Mouse (Mus musculus) G1E-ER4 (cell line): Measurements from ENCODE around the gene Syt7. TPM values are rescaled to one million over a fixed set of nuclear protein-coding genes. Genes with fewer than 3 reads are reported as not detected.

Experiments used
- GATA1 ChIP-seq: IDR thresholded peaks from one replicate; pipeline ENCODE4 v1.8.0; 2012; ENCODE audit warnings: low read length, inconsistent platforms
- polyA plus RNA-seq: library from polyadenylated mRNA; stranded (reverse); fragments of >175 nt; gene quantifications from 2 replicates; pipeline ENCODE4 v1.2.3, GENCODE M21; 2012

Gene Syt7
- polyA plus RNA-seq, 1 experiment, result not detected

DNA sequence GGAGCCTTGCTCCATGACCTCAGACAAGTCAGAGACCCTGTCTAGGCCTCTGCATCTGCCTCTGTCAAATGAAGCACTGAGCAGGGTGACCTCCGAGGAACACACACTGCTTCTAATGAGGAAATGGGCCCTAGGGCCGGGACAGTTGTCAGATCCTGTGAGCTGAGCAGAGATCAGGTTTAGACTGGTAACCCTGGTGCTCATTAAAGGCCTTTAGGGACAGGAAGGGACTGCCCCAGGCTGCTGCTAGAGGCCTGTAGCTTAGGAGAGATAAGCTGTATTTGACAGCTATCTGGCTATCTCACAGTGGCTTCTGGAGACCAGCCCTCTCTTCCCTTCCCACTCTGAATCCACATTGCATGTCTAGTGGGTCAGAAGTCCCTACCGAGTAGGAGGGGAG, 42.5 kb downstream of the Syt7 start:
- no peak for TF ChIP-seq GATA1

DNA sequence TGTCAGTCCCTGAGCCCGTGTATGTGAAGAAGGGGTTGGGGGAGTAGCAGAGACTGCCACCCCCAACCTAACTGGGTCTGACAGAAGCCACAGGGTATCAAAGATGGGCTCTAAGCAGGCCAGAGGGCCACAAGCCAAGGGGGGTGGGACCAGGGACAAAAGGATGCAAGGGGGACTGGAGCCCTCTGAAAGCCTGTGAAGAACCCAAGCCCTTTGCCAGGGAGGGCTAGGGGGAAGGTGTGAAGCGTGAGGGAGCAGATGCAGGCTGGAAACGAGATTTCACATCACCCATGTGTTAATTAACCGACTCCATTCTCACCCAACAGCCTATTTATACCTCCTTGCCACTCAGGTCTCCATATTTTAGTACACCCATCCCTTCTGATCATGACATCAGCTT, 43.0 kb downstream of the Syt7 start:
- no peak for TF ChIP-seq GATA1

DNA sequence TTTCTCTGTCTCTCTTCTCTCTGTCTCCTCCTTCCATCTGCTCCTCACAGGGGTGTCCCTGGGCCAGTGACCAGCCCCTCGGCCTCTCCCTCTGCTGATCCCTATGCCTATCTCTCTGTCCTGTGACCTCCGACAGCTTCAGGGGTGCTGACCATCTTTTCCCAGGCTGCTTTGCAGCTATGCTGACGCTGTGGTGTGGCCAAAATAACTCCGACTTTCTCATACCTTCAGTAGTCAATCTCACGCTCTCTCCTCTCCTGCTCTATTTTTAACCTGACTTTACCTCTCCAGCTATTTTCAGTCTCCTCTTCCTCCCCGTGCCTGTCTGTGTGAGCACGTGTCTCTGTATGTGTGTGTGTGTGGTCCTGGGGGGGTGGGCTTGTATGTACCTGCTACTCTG, 44.3 kb downstream of the Syt7 start:
- no peak for TF ChIP-seq GATA1

DNA sequence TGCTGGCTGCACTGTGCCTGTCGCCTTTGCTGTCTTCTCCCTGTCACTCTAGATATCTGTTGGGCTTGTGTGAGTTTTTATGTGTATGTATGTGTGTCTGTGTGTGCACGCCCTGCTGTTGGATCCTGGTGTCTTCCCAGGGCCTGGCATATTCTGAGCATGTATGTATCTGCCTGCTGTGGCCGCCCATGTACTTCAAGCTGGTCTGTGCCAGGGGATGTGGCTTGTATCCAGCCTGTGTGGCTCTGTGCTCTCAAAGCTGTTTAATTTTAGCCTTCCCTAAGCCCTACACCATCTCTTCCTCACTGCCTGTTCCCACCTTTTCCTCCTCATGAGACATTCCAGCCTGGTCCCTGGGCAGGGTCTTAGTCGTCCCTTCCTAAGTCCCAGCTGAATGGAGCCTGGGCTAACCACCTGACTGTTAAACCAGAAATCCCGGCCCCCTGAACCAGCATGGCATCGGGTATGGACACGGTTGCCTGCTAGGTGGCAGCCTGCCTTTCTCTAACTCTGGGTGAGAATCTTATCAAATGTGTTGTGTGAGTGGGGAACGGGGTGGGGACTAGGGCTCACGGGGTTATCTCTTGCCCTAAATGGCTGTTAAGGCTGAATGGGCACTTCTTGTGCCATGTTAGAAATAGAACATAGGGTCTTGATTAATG, 45.1 kb downstream of the Syt7 start:
- no peak for TF ChIP-seq GATA1

DNA sequence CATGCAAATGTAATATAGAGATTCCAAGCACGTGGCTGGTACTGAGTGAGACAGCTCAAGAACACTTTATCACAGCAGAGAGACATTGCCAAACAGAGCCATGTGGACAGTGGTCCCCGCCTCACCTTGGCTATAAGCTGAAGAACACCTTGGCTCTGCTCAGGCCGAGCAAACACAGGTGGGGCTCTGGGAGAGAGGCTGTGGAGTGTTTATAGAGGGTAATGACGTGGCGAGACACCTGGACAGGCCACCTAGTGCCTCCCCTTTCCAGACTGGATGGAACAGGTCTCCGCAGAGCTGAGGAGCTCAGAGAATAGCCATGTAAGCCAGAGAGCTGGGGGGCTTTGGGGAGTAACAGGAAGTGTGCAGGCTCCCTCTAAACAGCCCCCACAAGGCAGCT, 46.0 kb downstream of the Syt7 start:
- no peak for TF ChIP-seq GATA1

DNA sequence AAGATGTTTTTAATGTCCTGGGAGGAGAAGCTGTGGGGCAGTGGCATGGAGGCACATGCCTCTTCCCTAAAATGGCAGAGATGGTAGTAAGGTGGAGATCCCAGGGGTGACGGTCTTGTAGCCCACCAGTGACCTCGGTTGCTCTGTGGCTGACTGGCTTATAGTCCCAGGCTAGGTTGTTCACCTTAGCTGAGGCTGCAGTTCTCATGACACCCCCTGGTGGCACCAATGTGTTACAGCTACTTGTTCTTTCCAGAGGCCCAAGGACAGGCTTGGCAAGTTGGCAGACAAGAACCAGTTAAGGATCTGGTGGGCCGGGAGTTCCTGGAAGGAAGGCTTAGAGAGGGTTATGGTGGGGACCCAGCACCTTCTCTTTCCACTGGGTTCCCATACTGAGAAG, 47.0 kb downstream of the Syt7 start:
- TF ChIP-seq GATA1, result no peak

DNA sequence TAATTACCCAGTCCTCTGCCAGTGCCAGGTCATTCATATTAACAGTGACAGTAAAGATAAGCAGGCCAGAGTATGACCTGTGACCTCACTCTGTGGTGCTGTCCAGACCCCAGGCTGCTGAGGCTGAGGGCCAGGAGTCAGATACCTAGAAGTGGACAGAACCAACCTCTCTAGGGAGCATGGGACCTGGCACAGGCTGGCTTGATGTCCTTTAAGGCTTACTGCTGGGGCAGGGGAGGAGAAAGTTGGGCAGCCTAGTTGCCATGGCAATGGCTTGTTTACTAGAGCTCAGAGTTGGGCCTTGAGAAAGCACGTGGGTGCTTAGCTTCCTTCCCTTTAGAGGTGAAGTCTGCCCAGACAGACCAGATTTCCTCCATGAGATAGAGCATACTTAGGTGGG, 47.8 kb downstream of the Syt7 start:
- no peak for TF ChIP-seq GATA1

DNA sequence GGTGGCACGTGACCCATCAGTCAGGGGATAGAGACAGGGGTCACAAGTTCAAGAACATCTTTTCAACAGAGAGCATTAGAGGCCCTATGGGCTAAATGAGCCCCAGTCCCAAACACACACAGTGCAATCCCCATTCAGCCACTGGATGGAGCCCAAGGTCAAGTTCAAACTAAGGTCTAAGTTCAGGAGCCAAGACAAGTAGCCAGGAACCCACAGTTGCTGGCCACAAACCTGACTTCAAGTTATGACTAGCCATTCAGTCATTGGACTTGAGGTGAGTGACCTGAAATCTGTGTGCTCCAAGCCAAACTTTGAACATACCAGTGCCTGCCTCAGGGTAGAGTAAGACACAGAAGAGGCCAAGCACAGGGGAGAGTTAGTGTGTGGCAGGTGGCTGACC, 48.6 kb downstream of the Syt7 start:
- TF ChIP-seq GATA1, result no peak

DNA sequence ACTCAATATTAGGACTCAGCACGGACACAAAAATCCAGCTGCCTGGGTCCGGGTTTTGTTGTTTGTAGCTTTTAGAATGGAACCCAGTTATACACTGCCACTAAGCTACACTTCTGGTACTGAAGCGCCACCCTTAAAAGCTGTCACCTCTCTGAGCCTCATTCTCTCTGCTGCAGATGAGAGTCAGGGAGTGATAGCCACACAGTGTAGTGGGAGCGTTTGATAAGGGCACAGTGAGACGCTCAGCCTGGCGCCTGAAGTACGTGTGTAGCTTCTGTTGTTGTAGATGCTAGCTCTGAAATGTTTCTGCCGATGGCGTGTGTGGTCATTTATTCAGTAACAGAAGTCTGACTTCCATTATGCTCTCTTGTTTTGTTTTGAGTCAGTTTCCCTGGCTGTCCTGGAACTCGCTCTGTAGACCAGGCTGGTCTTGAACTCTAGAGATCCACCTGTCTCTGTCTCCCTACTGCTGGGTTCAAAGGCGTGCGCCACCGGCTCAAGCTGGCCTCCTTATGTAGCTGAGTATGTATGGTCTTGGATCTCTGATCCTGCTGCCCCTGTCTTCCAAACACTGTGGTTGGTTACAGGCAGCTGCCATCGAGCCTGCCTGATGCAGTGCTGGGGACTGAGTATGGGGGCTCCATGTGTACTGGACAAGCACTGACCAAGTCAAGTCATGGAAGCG, 55.9 kb downstream of the Syt7 start:
- no peak for TF ChIP-seq GATA1

DNA sequence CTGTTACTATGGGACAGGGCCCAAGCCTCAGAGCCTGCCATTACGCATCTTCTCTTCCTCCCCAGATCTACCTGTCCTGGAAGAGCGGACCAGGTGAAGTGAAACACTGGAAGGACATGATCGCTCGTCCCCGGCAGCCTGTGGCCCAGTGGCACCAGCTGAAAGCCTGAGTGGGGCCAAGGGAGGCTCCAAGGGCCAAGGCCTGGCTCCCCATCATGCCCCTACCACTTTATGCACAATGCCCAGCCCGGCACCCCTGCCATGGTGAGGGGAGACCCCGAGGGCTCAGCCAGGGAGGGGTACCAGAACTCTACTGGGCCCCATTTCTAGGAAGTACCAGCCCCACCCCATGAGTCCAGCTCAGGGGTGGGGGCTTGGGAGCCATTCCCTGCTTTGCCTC, 59.4 kb downstream of the Syt7 start:
- no peak for TF ChIP-seq GATA1

DNA sequence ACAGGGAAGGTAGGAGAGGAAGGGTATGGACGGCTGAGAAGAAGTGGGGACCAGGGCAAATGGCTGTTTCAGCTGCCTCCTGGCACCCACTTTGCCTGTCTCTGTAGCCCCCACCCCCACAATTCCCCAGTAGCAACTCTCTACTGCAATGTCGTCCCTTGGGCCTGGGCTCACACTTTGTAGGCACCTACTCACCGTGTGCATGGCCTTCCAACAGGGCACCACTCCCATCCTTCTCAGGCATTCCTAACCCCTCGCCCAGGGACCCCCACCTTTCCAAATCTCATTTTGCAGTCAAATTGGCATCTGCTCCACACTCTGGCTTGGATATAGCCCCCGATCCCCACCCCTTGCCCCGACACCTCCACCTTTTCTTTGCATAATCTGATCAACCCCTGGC, 60.3 kb downstream of the Syt7 start:
- no peak for TF ChIP-seq GATA1

DNA sequence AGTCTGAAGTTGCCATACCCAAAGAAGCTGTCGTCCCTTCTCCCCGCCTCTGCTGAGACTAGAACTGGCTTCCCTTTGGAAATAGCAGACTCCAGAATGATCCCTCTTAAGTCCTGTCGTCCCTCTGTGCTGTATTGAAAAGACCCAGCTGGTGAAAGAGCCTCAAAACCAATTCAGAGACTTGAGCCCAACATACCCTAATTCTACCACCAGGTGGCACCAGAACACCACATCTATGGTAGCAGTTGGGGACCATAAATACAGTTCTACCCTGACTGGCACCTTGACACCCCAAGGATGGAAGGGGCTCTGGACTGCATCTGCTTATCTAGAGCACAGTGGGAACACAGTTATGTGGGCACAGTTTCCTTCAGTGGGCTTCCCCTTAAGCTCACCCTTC, 60.8 kb downstream of the Syt7 start:
- no peak for TF ChIP-seq GATA1

DNA sequence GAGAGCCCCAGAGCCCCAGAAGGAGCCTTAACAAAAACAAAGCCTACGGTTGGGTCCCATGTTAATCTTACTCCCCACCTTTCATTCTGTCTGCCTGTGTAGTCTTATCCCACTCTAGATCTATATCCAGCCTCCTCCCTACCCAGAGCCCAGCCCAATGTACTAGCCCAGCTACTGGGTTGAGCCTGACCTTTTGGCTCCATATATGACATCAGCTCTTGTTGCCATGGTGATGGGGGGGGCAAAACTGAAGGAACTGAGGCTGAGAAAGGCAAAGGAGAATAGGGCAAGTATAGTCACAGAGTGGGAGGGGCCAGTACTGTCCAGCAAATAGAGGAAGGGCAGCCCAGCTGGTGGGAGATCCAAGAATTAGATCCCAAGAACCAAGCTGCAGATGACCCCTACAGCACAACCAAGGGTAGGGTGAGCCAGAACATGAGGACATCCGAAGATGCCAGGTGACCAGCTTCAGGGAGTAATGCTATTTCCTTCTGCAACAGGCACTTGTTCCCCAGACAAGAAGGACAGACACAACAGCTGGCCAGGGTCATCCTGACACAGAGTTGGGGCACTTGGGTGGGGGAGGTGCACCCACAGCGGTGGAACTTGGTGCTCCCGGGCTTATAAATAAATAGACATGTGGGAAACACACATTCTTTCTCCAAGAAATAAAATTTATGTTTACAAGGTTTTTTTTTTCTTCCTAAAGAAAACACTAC, 66.0 kb downstream of the Syt7 start:
- TF ChIP-seq GATA1, result no peak

DNA sequence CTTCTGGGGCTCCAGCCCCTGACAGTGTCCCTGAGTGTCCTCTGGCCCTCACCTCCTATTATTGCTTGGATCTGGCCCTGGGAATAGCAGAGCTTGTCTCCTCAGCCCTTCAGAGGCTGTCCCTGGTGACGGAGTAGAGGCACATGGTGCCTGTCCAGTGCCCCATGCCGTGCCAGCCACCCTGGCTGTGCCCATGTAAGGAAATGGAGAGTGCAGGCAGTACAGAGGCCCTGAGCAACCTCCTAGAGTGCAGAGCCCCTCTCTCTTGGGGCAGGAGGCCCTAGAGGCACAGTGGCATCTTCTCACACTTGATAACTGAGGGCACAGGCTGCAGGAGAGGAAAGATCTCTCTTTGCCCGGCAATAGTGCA, 66.5 kb downstream of the Syt7 start:
- TF ChIP-seq GATA1, result no peak

DNA sequence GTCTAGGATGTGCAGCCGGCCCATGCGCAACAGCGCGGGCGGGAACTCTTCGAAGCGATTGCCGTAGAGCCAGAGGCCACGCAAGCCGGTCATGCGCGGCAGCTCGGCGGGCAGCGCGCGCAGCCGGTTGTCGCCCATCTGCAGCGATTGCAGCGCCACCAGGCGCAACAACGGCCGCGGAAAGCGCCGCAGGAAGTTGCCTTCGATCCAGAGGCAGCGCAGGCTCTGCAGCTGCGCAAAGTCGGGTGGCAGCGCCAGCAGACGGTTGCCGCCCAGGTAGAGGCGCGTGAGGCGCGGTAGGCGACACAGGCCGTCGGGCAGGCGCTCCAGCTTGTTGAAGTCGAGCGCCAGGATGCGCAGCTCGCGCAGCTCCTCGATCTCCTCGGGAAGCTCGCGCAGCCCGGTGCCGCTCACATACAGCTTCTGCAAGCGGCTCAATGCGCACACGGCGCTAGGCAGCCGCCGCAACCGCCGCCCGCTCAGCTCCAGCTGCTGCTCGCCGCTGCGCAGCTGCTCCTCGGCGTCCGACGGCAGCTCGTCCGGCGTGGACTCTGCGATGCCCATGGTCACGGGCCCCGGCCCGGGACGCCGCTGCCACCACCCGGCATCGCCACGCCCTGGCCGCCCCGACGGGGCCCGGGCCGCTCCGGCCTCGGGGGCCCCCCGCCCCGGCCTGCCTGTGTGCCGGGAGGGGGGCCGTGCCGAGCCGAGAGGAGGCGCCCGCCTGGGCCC, 68.0 kb downstream of the Syt7 start, which contains the start of gene Lrrc10b:
Gene Lrrc10b, minus strand, starts transcription at position 722 of the 732 bp plus-strand sequence.
- no peak for TF ChIP-seq GATA1

DNA sequence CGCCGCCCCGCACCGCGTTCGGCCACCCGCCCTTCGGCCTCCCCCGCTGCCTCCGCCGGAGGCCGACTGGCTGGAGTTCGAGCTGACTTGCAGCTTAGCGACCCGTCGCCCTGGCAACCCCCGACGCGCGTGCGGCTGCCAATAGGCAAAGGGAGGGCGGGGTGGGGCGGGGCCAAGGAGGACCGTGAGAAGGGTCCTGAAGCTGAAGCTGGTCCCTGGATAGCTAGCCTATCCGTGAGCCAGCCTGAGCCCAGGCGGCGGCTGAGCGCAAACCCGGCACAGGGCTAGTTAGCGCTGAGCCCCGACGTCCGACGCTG, 68.6 kb downstream of the Syt7 start:
- no peak for TF ChIP-seq GATA1
